Mouse (Mus musculus) kidney, adult 2 months (tissue): ENCODE results near the gene Sema4b.

Source experiments
- CTCF ChIP-seq: fragments of 200-500 bp; conservative IDR thresholded peaks from 2 replicates; pipeline ENCODE4 v1.5.1; 2011; ENCODE audit warnings: low read depth, mild to moderate bottlenecking, control low read depth, low read length, moderate library complexity, mixed read lengths; ENCODE audit not compliant: insufficient read depth, insufficient read length
- POLR2A ChIP-seq: fragments of 200-500 bp; IDR thresholded peaks from one replicate; pipeline ENCODE4 v1.6.1; 2011; ENCODE audit warnings: low read depth, low read length, control low read depth

GRCm38 (mm10) chr7:80241661-80242060 is 55.0 kb downstream of the Sema4b start:
- no peak for TF ChIP-seq POLR2A
- no peak for TF ChIP-seq CTCF
